Mouse (Mus musculus): ENCODE results near the gene Dok4. TPM values are rescaled to one million over a fixed set of nuclear protein-coding genes. Genes with fewer than 3 reads are reported as not detected.

Dok4 gene
- polyA plus RNA-seq, 1 experiment = 5.3 TPM

GRCm38 (mm10) chr8:94817933-94818332 is 58.2 kb downstream of the Dok4 start:
- TF ChIP-seq CTCF (IDR thresholded peaks at IDR 0.05; ENCODE audit: extremely low read depth, insufficient read depth, insufficient read length, insufficient replicate concordance) = no peak
- no peak for TF ChIP-seq POLR2A (IDR thresholded peaks at IDR 0.05; ENCODE audit: low read depth, low read length)
- no peaks in the 10 kb centered on the region for H3K4me1 ChIP-seq (ENCODE audit: control insufficient read depth, insufficient read depth, insufficient read length)
- DNase-seq (ENCODE audit: low read depth in 1 of 2, low spot score in 2 of 2) = no peak
- H3K27me3 ChIP-seq (ENCODE audit: control insufficient read depth, insufficient read depth, low read length) = no peaks in the 10 kb centered on the region
- no peak overlapping the region for H3K27ac ChIP-seq (ENCODE audit: insufficient read depth, low read length)
- no peak overlapping the region for H3K4me3 ChIP-seq (ENCODE audit: extremely low read depth, insufficient read depth, insufficient read length)
- H3K36me3 ChIP-seq (ENCODE audit: control insufficient read depth, insufficient read depth, low read length) = peaks cover 8% of the 10 kb centered on the region
- WGBS = 41% methylated on average over 11 of the region's 11 CpGs

- Histone ChIP-seq H3K27me3 (ENCODE audit: control insufficient read depth, insufficient read depth, low read length) (no peaks in the 10 kb centered on the region), H3K36me3 (ENCODE audit: control insufficient read depth, insufficient read depth, low read length) (no peaks in the 10 kb centered on the region), H3K4me1 (ENCODE audit: control insufficient read depth, insufficient read depth, insufficient read length) (no peaks in the 10 kb centered on the region), H3K27ac (ENCODE audit: insufficient read depth, low read length) (no peak overlapping the region), H3K4me3 (ENCODE audit: extremely low read depth, insufficient read depth, insufficient read length) (no peak overlapping the region)
- DNase-seq (ENCODE audit: low read depth in 1 of 2, low spot score in 2 of 2) = no peak
- TF ChIP-seq CTCF (IDR thresholded peaks at IDR 0.05; ENCODE audit: extremely low read depth, insufficient read depth, insufficient read length, insufficient replicate concordance) = peak; percentile 20; the same call in 1 of the 2 replicates
- no peak for TF ChIP-seq POLR2A (IDR thresholded peaks at IDR 0.05; ENCODE audit: low read depth, low read length)
- 0% methylated on average over 1 of the region's 1 CpGs for WGBS
These were observed 61.6 kb downstream of the Dok4 start for GRCm38 (mm10) chr8:94814556-94814955.

Other genes with a start within 250 kb of the Dok4 start
- gene Arl2bp, start 209.7 kb downstream of the Dok4 start, polyA plus RNA-seq (2012; rRNA removed) = 50.2 and 58.3 TPM in 2 replicates
- gene Pllp, start 180.1 kb downstream of the Dok4 start, polyA plus RNA-seq (2012; rRNA removed) = 0.21 and 0.31 TPM in 2 replicates
- gene Ccl22, start 130.7 kb downstream of the Dok4 start, polyA plus RNA-seq (2012; rRNA removed) = 5.8 and 7.9 TPM in 2 replicates
- 3.0 and 3.1 TPM in 2 replicates for gene Cx3cl1, start 104.3 kb downstream of the Dok4 start, polyA plus RNA-seq (2012; rRNA removed)
- gene Ccl17, start 65.9 kb downstream of the Dok4 start, polyA plus RNA-seq (2012; rRNA removed) = not detected in 2 replicates
- 70.8 and 109 TPM in 2 replicates for gene Coq9, start 38.0 kb downstream of the Dok4 start, polyA plus RNA-seq (2012; rRNA removed)
- gene Ciapin1, start 38.0 kb downstream of the Dok4 start, polyA plus RNA-seq (2012; rRNA removed) = 27.1 and 32.8 TPM in 2 replicates
- 56.4 and 56.8 TPM in 2 replicates for gene Polr2c, start 18.9 kb downstream of the Dok4 start, polyA plus RNA-seq (2012; rRNA removed)
- 10.7 and 14.2 TPM in 2 replicates for gene Ccdc102a, start 41.8 kb upstream of the Dok4 start, polyA plus RNA-seq (2012; rRNA removed)
- 36.0 and 43.2 TPM in 2 replicates for gene Adgrg5, start 47.4 kb upstream of the Dok4 start, polyA plus RNA-seq (2012; rRNA removed)
- 32.0 and 37.1 TPM in 2 replicates for gene Adgrg1, start 98.4 kb upstream of the Dok4 start, polyA plus RNA-seq (2012; rRNA removed)
- 6.3 and 6.8 TPM in 2 replicates for gene Adgrg3, start 141.4 kb upstream of the Dok4 start, polyA plus RNA-seq (2012; rRNA removed)
- 0.12 and 0.13 TPM in 2 replicates for gene Drc7, start 178.8 kb upstream of the Dok4 start, polyA plus RNA-seq (2012; rRNA removed)
- 13.2 and 17.7 TPM in 2 replicates for gene Katnb1, start 204.9 kb upstream of the Dok4 start, polyA plus RNA-seq (2012; rRNA removed)